Mouse (Mus musculus) liver, embryonic 13.5 days (tissue): Measurements from ENCODE around the gene Aldh2. TPM values are rescaled to one million over a fixed set of nuclear protein-coding genes. Genes with fewer than 3 reads are reported as not detected.

Experiments used
- ATAC-seq: fragments of 200-750 bp; cut with Nextera tagmentation; 2 replicates; pipeline ENCODE4 v1.8.0; 2017; ENCODE audit warnings: low read depth, mild to moderate bottlenecking, moderate number of reproducible peaks, moderate library complexity
- DNase-seq: peaks from one replicate; pipeline ENCODE4 v3.0.0; 2022
- H3K27ac ChIP-seq: fragments of 300-500 bp; sonication (generic); 2 replicates; pipeline ENCODE4 v1.5.1; 2015; ENCODE audit warnings: moderate library complexity, mild to moderate bottlenecking, inconsistent platforms
- H3K27me3 ChIP-seq: fragments of 300-500 bp; sonication (generic); 2 replicates; pipeline ENCODE4 v1.6.1; 2015; ENCODE audit warnings: mild to moderate bottlenecking, inconsistent platforms
- H3K36me3 ChIP-seq: fragments of 300-500 bp; sonication (generic); 2 replicates; pipeline ENCODE4 v1.6.1; 2015; ENCODE audit warnings: mild to moderate bottlenecking, inconsistent platforms
- H3K4me1 ChIP-seq: fragments of 300-500 bp; sonication (generic); replicated peaks from 2 replicates; pipeline ENCODE4 v1.6.1; 2015; ENCODE audit warnings: inconsistent platforms
- H3K4me2 ChIP-seq: fragments of 300-500 bp; sonication (generic); 2 replicates; pipeline ENCODE4 v1.6.1; 2015; ENCODE audit warnings: inconsistent platforms, mild to moderate bottlenecking, moderate library complexity
- H3K4me3 ChIP-seq: fragments of 300-500 bp; sonication (generic); replicated peaks from 2 replicates; pipeline ENCODE4 v1.5.1; 2015; ENCODE audit warnings: mild to moderate bottlenecking, inconsistent platforms
- H3K9ac ChIP-seq: fragments of 300-500 bp; sonication (generic); 2 replicates; pipeline ENCODE4 v1.6.1; 2015; ENCODE audit warnings: mild to moderate bottlenecking, inconsistent platforms
- H3K9me3 ChIP-seq: fragments of 300-500 bp; sonication (generic); replicated peaks from 2 replicates; pipeline ENCODE4 v1.6.1; 2016; ENCODE audit warnings: inconsistent platforms
- WGBS: fragments of 180-500 bp; shearing (Covaris S2); methylation state at CpG from one replicate; pipeline ENCODE4 v1.1.7; 2015; ENCODE audit not compliant: insufficient replicate concordance; 5-methylcytosine and 5-hydroxymethylcytosine counted together
- polyA plus RNA-seq: library from polyadenylated mRNA; unstranded; fragments of >200 nt; fragmentation: Nextera tagmentation; extraction: Ambion mirVana; gene quantifications from 2 replicates; pipeline ENCODE4 v1.2.1, GENCODE M21; 2015

Aldh2 gene
- polyA plus RNA-seq, 1 experiment from 2014 or later: 123 TPM

- H3K9me3 ChIP-seq: no peaks in the 10 kb centered on the region
Measured at GRCm38 (mm10) chr5:121544910-121545792, 48.5 kb downstream of the Aldh2 start, which contains the start of the genes Adam1a and Gm42878. Gene Adam1a, minus strand, starts transcription at chr5:121545482. Gene Gm42878, minus strand, starts transcription at chr5:121545482.

GRCm38 (mm10) chr5:121543370-121543769, 50.3 kb downstream of the Aldh2 start:
- WGBS: 75% methylated on average over 3 of the region's 3 CpGs
- peak overlapping the region; percentile 35; the same call in 1 of the 2 replicates for H3K9ac ChIP-seq
- no peak for ATAC-seq
- no peaks in the 10 kb centered on the region for H3K9me3 ChIP-seq
- peak overlapping the region; percentile 100 for H3K4me3 ChIP-seq
- no peaks in the 10 kb centered on the region for H3K27me3 ChIP-seq
- peaks cover 13% of the 10 kb centered on the region; the same call in 1 of the 2 replicates for H3K36me3 ChIP-seq
- H3K27ac ChIP-seq: no peak overlapping the region
- H3K4me1 ChIP-seq: peaks cover 62% of the 10 kb centered on the region
- H3K4me2 ChIP-seq: peak overlapping the region; percentile 93
- no peak for DNase-seq

More at GRCm38 (mm10) chr5:121544910-121545792, 48.5 kb downstream of the Aldh2 start, which contains the start of the genes Adam1a and Gm42878:
- Histone ChIP-seq H3K4me2 (peak within 1 kb of the TSS; percentile 93), H3K4me1 (peaks cover 65% of the 10 kb centered on the region), H3K27ac (peak within 1 kb of the TSS; percentile 92), H3K27me3 (no peaks in the 10 kb centered on the region), H3K36me3 (peaks cover 2% of the 10 kb centered on the region; the same call in 1 of the 2 replicates), H3K9ac (peak within 1 kb of the TSS; percentile 98), H3K4me3 (peak within 1 kb of the TSS; percentile 100)
- DNase-seq: no peak
- WGBS: under 1% methylated on average over 63 of the region's 97 CpGs
- peak; percentile 74 for ATAC-seq

- no peak overlapping the region for H3K27ac ChIP-seq
- no peak for DNase-seq
- H3K4me3 ChIP-seq: no peak overlapping the region
- WGBS: 85% methylated on average over 7 of the region's 7 CpGs
- no peaks in the 10 kb centered on the region for H3K27me3 ChIP-seq
- no peak for ATAC-seq
- no peak overlapping the region for H3K9ac ChIP-seq
- peaks cover 57% of the 10 kb centered on the region for H3K4me1 ChIP-seq
- H3K9me3 ChIP-seq: no peaks in the 10 kb centered on the region
- peaks cover 31% of the 10 kb centered on the region for H3K36me3 ChIP-seq
- no peak overlapping the region for H3K4me2 ChIP-seq
Measured at GRCm38 (mm10) chr5:121541235-121541634, 52.4 kb downstream of the Aldh2 start.

DNA sequence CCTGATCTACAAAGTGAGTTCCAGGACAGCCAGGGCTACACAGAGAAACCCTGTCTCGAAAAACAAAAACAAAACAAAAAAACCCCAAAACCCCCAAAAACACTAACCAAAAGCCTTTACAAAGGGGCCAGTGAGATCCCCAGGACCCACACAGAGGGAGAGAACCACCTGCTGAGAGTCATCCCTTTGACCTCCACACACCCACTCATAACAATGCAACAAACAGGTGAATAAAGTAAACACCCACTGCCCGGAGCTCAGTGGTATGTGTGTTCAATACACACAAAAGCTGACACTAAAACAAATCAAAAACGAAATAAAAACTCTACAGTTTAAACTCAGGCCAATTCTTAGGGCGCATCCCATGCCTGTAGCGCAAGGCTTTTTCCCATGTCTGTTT, 53.6 kb downstream of the Aldh2 start:
- Histone ChIP-seq H3K4me3 (no peak overlapping the region), H3K9ac (no peak overlapping the region), H3K36me3 (peaks cover 43% of the 10 kb centered on the region), H3K9me3 (no peaks in the 10 kb centered on the region), H3K4me1 (peaks cover 68% of the 10 kb centered on the region), H3K4me2 (no peak overlapping the region), H3K27ac (no peak overlapping the region), H3K27me3 (no peaks in the 10 kb centered on the region)
- 90% methylated on average over 5 of the region's 5 CpGs for WGBS
- no peak for ATAC-seq
- DNase-seq: no peak

GRCm38 (mm10) chr5:121537588-121537987, 56.0 kb downstream of the Aldh2 start:
- Histone ChIP-seq H3K27ac (no peak overlapping the region), H3K9me3 (no peaks in the 10 kb centered on the region), H3K4me2 (no peak overlapping the region), H3K4me3 (no peak overlapping the region), H3K27me3 (no peaks in the 10 kb centered on the region), H3K9ac (0 out of 2 replicates have a peak overlapping the region, but pooled peaks have one; percentile 10), H3K36me3 (peaks cover 66% of the 10 kb centered on the region), H3K4me1 (peaks cover 55% of the 10 kb centered on the region)
- ATAC-seq: no peak
- 89% methylated on average over 2 of the region's 2 CpGs for WGBS
- DNase-seq: no peak

GRCm38 (mm10) chr5:121536921-121537555, 56.6 kb downstream of the Aldh2 start:
- no peaks in the 10 kb centered on the region for H3K27me3 ChIP-seq
- no peak overlapping the region for H3K4me2 ChIP-seq
- no peak overlapping the region for H3K9ac ChIP-seq
- DNase-seq (no peak), ATAC-seq (no peak)
- 75% methylated on average over 7 of the region's 7 CpGs for WGBS
- peaks cover 72% of the 10 kb centered on the region for H3K36me3 ChIP-seq
- no peaks in the 10 kb centered on the region for H3K9me3 ChIP-seq
- no peak overlapping the region for H3K4me3 ChIP-seq
- peak overlapping the region; percentile 84; the same call in 1 of the 2 replicates for H3K27ac ChIP-seq
- H3K4me1 ChIP-seq: peaks cover 50% of the 10 kb centered on the region

DNA sequence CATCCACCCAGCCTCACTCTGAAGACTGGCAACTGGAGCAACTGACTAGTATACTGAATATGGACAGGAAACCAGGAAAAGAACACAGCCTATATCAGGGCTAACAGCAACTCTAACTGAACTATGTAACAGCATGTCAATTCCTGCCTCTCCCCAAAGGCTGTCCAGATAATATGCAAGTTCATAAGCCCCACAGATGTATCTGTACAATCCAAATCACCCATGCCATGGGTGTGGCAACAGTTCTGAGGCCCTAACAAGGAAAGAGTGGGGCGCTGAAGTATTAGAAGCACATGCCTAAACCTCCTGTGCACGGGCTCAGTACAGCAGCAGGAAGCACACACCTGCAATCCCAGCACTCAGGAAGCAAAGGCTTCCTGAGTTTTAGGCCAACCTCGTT, 58.5 kb downstream of the Aldh2 start:
- ATAC-seq (peak; percentile 94), DNase-seq (peak; percentile 54)
- Histone ChIP-seq H3K27ac (peak overlapping the region; percentile 84), H3K4me3 (peak overlapping the region; percentile 24), H3K9ac (peak overlapping the region; percentile 55), H3K9me3 (no peaks in the 10 kb centered on the region), H3K4me1 (peaks cover 37% of the 10 kb centered on the region), H3K36me3 (peaks cover 86% of the 10 kb centered on the region), H3K27me3 (no peaks in the 10 kb centered on the region), H3K4me2 (peak overlapping the region; percentile 58)
- WGBS: 25% methylated on average over 3 of the region's 3 CpGs

DNA sequence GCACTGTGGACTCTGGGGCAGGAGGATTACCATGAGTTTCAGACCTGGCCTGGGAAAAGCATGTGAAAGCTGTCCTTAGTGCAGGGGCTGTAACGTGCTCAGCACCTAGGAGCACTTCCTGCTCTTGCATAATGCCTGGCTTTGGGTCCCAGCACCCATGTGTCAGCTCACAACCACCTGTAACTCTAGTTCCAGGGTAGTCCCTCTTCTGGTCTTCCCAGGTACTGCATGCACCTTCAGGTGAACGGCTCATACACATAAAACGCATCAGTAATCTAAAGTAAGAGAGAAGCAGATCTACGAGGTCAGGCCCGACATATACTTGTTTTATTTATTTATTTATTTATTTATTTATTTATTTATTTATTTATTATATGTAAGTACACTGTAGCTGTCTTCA, 59.1 kb downstream of the Aldh2 start:
- H3K9ac ChIP-seq: no peak overlapping the region
- H3K36me3 ChIP-seq: peaks cover 91% of the 10 kb centered on the region
- no peak overlapping the region for H3K4me2 ChIP-seq
- H3K4me3 ChIP-seq: no peak overlapping the region
- no peaks in the 10 kb centered on the region for H3K9me3 ChIP-seq
- H3K4me1 ChIP-seq: peaks cover 37% of the 10 kb centered on the region
- WGBS: 78% methylated on average over 5 of the region's 5 CpGs
- H3K27ac ChIP-seq: peak overlapping the region; percentile 84
- ATAC-seq (no peak), DNase-seq (no peak)
- H3K27me3 ChIP-seq: no peaks in the 10 kb centered on the region

GRCm38 (mm10) chr5:121526961-121527360, 66.7 kb downstream of the Aldh2 start:
- no peaks in the 10 kb centered on the region for H3K4me1 ChIP-seq
- H3K27me3 ChIP-seq: no peaks in the 10 kb centered on the region
- H3K36me3 ChIP-seq: peaks cover 85% of the 10 kb centered on the region
- no peak overlapping the region for H3K4me3 ChIP-seq
- 83% methylated on average over 8 of the region's 8 CpGs for WGBS
- ATAC-seq (no peak), DNase-seq (no peak)
- no peak overlapping the region; the same call in 1 of the 2 replicates for H3K27ac ChIP-seq
- H3K4me2 ChIP-seq: no peak overlapping the region
- no peak overlapping the region for H3K9ac ChIP-seq
- no peaks in the 10 kb centered on the region for H3K9me3 ChIP-seq

DNA sequence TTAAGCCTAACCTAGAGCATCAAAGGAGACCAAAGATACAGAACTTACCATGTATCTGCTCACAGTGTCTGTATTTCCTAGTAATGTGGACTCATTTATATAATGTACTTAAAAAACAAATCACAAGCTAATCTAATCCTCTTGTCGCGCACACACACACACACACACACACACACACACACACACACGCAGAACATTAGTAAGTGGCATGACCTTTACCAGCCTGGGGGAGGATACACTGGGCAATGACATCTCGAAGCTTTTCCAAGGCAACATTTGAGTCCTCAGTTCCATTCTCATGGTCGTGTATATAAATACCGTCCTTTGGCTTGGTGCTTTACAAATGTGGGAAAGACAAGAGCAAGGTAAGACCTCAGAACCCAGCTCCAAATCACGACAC, 67.1 kb downstream of the Aldh2 start:
- Histone ChIP-seq H3K4me2 (no peak overlapping the region), H3K36me3 (peaks cover 86% of the 10 kb centered on the region), H3K4me3 (no peak overlapping the region), H3K9me3 (no peaks in the 10 kb centered on the region), H3K27ac (no peak overlapping the region), H3K4me1 (no peaks in the 10 kb centered on the region), H3K27me3 (no peaks in the 10 kb centered on the region), H3K9ac (no peak overlapping the region)
- ATAC-seq: no peak
- DNase-seq: no peak
- 84% methylated on average over 7 of the region's 7 CpGs for WGBS

GRCm38 (mm10) chr5:121525774-121526450, 67.7 kb downstream of the Aldh2 start:
- WGBS: 88% methylated on average over 14 of the region's 14 CpGs

More at GRCm38 (mm10) chr5:121525774-121526450, 67.7 kb downstream of the Aldh2 start:
- no peak overlapping the region for H3K27ac ChIP-seq
- no peaks in the 10 kb centered on the region for H3K27me3 ChIP-seq
- H3K36me3 ChIP-seq: peaks cover 86% of the 10 kb centered on the region
- H3K9me3 ChIP-seq: no peaks in the 10 kb centered on the region
- no peak for DNase-seq
- no peak overlapping the region for H3K9ac ChIP-seq
- no peak overlapping the region for H3K4me2 ChIP-seq
- no peak for ATAC-seq
- H3K4me3 ChIP-seq: no peak overlapping the region
- H3K4me1 ChIP-seq: no peaks in the 10 kb centered on the region
